Mouse (Mus musculus): Measurements from ENCODE around the gene Vmn2r88. TPM values are rescaled to one million over a fixed set of nuclear protein-coding genes. Genes with fewer than 3 reads are reported as not detected.
"Not testable (repeated sequence)": the region's sequence is repeated elsewhere in the genome, so short reads cannot be mapped to it uniquely, and the experiment has no call there.

Gene Vmn2r88
- total RNA-seq, 1 experiment, result not detected

- in situ Hi-C loops (cut with MboI; ENCODE audit: low sequenced_read_pairs in 2 of 2, unreplicated experiment in 2 of 2), result no loop called here
- peak; percentile 6 for DNase-seq (ENCODE audit: low read depth, low spot score)
- TF ChIP-seq MAFK (IDR thresholded peaks at IDR 0.05; ENCODE audit: insufficient read depth, low read depth, low read length) (no peak), CHD2 (IDR thresholded peaks at IDR 0.05; ENCODE audit: low read depth, low read length) (no peak), HCFC1 (IDR thresholded peaks at IDR 0.05; ENCODE audit: borderline replicate concordance, insufficient read depth, low read length) (no peak), ZC3H11A (IDR thresholded peaks at IDR 0.05; ENCODE audit: borderline replicate concordance, low read depth, low read length) (no peak), ZNF384 (IDR thresholded peaks at IDR 0.05; ENCODE audit: low read depth, low read length) (no peak)
- no peaks in the 10 kb centered on the region for H3K9me3 ChIP-seq (ENCODE audit: control insufficient read depth, insufficient read depth, low read depth, low read length)
- no peak overlapping the region for H3K4me3 ChIP-seq (ENCODE audit: insufficient read depth in 1 of 2, low read depth in 1 of 2, low read length in 2 of 2, poor library complexity in 1 of 2, severe bottlenecking in 1 of 2)
- H3K27ac ChIP-seq (ENCODE audit: insufficient read depth, low read depth, low read length, poor library complexity, severe bottlenecking), result no peak overlapping the region
- H3K4me1 ChIP-seq (ENCODE audit: control insufficient read depth in 2 of 2, insufficient read depth in 2 of 2, low read length in 2 of 2, poor library complexity in 1 of 2), result no peaks in the 10 kb centered on the region
- no peaks in the 10 kb centered on the region for H3K36me3 ChIP-seq (ENCODE audit: control insufficient read depth, insufficient read depth, low read length, poor library complexity, severe bottlenecking)
- no peak overlapping the region for H3K9ac ChIP-seq (ENCODE audit: insufficient read depth, low read depth, low read length, poor library complexity, severe bottlenecking)
Measured at GRCm38 (mm10) chr14:51387768-51388167, 22.9 kb upstream of the Vmn2r88 start.

DNA sequence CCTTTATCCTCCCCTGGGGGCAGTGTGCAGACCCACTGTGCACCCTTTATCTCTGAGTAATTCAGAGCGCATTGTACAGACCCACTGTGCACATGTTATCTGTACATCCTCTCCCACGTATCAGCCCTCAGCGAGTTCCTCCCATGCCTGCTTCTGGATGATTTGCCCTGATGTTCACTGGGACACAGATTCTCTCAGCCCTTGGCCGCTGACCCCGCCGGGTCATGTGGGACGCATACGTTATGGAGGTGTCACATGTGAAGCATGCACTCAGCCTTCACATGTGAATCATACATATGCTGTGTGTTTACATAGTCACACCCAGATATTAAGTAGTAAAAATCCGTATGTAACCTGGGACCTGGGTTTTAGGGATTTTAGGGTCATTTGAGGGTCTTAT is 22.4 kb upstream of the Vmn2r88 start:
- peak; percentile 17 for DNase-seq (ENCODE audit: low read depth, low spot score)
- Histone ChIP-seq H3K27ac (ENCODE audit: insufficient read depth, low read depth, low read length, poor library complexity, severe bottlenecking) (no peak overlapping the region), H3K9me3 (ENCODE audit: control insufficient read depth, insufficient read depth, low read depth, low read length) (no peaks in the 10 kb centered on the region), H3K4me1 (ENCODE audit: control insufficient read depth in 2 of 2, insufficient read depth in 2 of 2, low read length in 2 of 2, poor library complexity in 1 of 2) (no peaks in the 10 kb centered on the region), H3K9ac (ENCODE audit: insufficient read depth, low read depth, low read length, poor library complexity, severe bottlenecking) (no peak overlapping the region), H3K4me3 (ENCODE audit: insufficient read depth in 1 of 2, low read depth in 1 of 2, low read length in 2 of 2, poor library complexity in 1 of 2, severe bottlenecking in 1 of 2) (no peak overlapping the region), H3K36me3 (ENCODE audit: control insufficient read depth, insufficient read depth, low read length, poor library complexity, severe bottlenecking) (no peaks in the 10 kb centered on the region)
- TF ChIP-seq CHD2 (IDR thresholded peaks at IDR 0.05; ENCODE audit: low read depth, low read length), result no peak
- no peak for TF ChIP-seq ZC3H11A (IDR thresholded peaks at IDR 0.05; ENCODE audit: borderline replicate concordance, low read depth, low read length)
- TF ChIP-seq ZNF384 (IDR thresholded peaks at IDR 0.05; ENCODE audit: low read depth, low read length), result no peak
- TF ChIP-seq HCFC1 (IDR thresholded peaks at IDR 0.05; ENCODE audit: borderline replicate concordance, insufficient read depth, low read length), result no peak
- no peak for TF ChIP-seq MAFK (IDR thresholded peaks at IDR 0.05; ENCODE audit: insufficient read depth, low read depth, low read length)
- in situ Hi-C loops (cut with MboI; ENCODE audit: low sequenced_read_pairs in 2 of 2, unreplicated experiment in 2 of 2), result no loop called here

GRCm38 (mm10) chr14:51423885-51424284 is 13.3 kb downstream of the Vmn2r88 start:
- no peaks in the 10 kb centered on the region for H3K4me1 ChIP-seq (ENCODE audit: control insufficient read depth in 2 of 2, insufficient read depth in 2 of 2, low read length in 2 of 2, poor library complexity in 1 of 2)
- TF ChIP-seq ZC3H11A (IDR thresholded peaks at IDR 0.05; ENCODE audit: borderline replicate concordance, low read depth, low read length) (no peak), ZNF384 (IDR thresholded peaks at IDR 0.05; ENCODE audit: low read depth, low read length) (no peak), CHD2 (IDR thresholded peaks at IDR 0.05; ENCODE audit: low read depth, low read length) (no peak), MAFK (IDR thresholded peaks at IDR 0.05; ENCODE audit: insufficient read depth, low read depth, low read length) (no peak), HCFC1 (IDR thresholded peaks at IDR 0.05; ENCODE audit: borderline replicate concordance, insufficient read depth, low read length) (no peak)
- H3K9ac ChIP-seq (ENCODE audit: insufficient read depth, low read depth, low read length, poor library complexity, severe bottlenecking), result no peak overlapping the region
- no peak overlapping the region for H3K4me3 ChIP-seq (ENCODE audit: insufficient read depth in 1 of 2, low read depth in 1 of 2, low read length in 2 of 2, poor library complexity in 1 of 2, severe bottlenecking in 1 of 2)
- no peak overlapping the region for H3K27ac ChIP-seq (ENCODE audit: insufficient read depth, low read depth, low read length, poor library complexity, severe bottlenecking)
- no peaks in the 10 kb centered on the region for H3K36me3 ChIP-seq (ENCODE audit: control insufficient read depth, insufficient read depth, low read length, poor library complexity, severe bottlenecking)
- in situ Hi-C loops (cut with MboI; ENCODE audit: low sequenced_read_pairs in 2 of 2, unreplicated experiment in 2 of 2), result no loop called here
- DNase-seq (ENCODE audit: low read depth, low spot score), result no peak
- H3K9me3 ChIP-seq (ENCODE audit: control insufficient read depth, insufficient read depth, low read depth, low read length), result no peaks in the 10 kb centered on the region

GRCm38 (mm10) chr14:51430138-51430537 is 19.5 kb downstream of the Vmn2r88 start:
- H3K27ac ChIP-seq (ENCODE audit: insufficient read depth, low read depth, low read length, poor library complexity, severe bottlenecking); DNase-seq (ENCODE audit: low read depth, low spot score); H3K9me3 ChIP-seq (ENCODE audit: control insufficient read depth, insufficient read depth, low read depth, low read length); H3K4me1 ChIP-seq (ENCODE audit: control insufficient read depth in 2 of 2, insufficient read depth in 2 of 2, low read length in 2 of 2, poor library complexity in 1 of 2); H3K36me3 ChIP-seq (ENCODE audit: control insufficient read depth, insufficient read depth, low read length, poor library complexity, severe bottlenecking); H3K9ac ChIP-seq (ENCODE audit: insufficient read depth, low read depth, low read length, poor library complexity, severe bottlenecking); H3K4me3 ChIP-seq (ENCODE audit: insufficient read depth in 1 of 2, low read depth in 1 of 2, low read length in 2 of 2, poor library complexity in 1 of 2, severe bottlenecking in 1 of 2); in situ Hi-C loops (cut with MboI; ENCODE audit: low sequenced_read_pairs in 2 of 2, unreplicated experiment in 2 of 2): not testable (repeated sequence)

DNA sequence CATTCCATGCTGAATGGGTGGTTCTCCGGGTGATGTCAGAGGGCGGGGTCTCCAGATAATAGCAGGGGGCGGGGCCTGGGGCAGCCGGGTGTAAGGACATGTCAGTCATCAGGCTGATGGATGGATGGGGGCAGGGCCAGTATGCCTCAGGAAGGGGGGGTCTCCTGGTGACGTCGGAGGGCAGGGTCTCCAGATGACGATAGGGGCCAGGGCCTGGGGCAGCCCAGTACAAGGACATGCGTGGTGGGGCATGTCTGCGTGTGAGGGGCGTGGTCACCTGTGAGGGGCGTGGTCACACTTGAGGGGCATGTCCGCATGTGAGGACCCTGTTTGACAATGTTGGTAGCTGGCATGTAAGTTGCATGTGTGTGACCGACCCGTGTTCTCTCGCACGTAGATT is 23.9 kb downstream of the Vmn2r88 start:
- Histone ChIP-seq H3K4me1 (ENCODE audit: control insufficient read depth in 2 of 2, insufficient read depth in 2 of 2, low read length in 2 of 2, poor library complexity in 1 of 2) (no peaks in the 10 kb centered on the region), H3K36me3 (ENCODE audit: control insufficient read depth, insufficient read depth, low read length, poor library complexity, severe bottlenecking) (no peaks in the 10 kb centered on the region), H3K9ac (ENCODE audit: insufficient read depth, low read depth, low read length, poor library complexity, severe bottlenecking) (no peak overlapping the region; the same call in 1 of the 2 replicates), H3K4me3 (ENCODE audit: insufficient read depth in 1 of 2, low read depth in 1 of 2, low read length in 2 of 2, poor library complexity in 1 of 2, severe bottlenecking in 1 of 2) (peak overlapping the region; percentile 55 to 98), H3K9me3 (ENCODE audit: control insufficient read depth, insufficient read depth, low read depth, low read length) (no peaks in the 10 kb centered on the region), H3K27ac (ENCODE audit: insufficient read depth, low read depth, low read length, poor library complexity, severe bottlenecking) (no peak overlapping the region)
- DNase-seq (ENCODE audit: low read depth, low spot score), result no peak
- TF ChIP-seq CHD2 (IDR thresholded peaks at IDR 0.05; ENCODE audit: low read depth, low read length) (no peak), ZC3H11A (IDR thresholded peaks at IDR 0.05; ENCODE audit: borderline replicate concordance, low read depth, low read length) (no peak), MAFK (IDR thresholded peaks at IDR 0.05; ENCODE audit: insufficient read depth, low read depth, low read length) (no peak), ZNF384 (IDR thresholded peaks at IDR 0.05; ENCODE audit: low read depth, low read length) (no peak), HCFC1 (IDR thresholded peaks at IDR 0.05; ENCODE audit: borderline replicate concordance, insufficient read depth, low read length) (no peak)
- in situ Hi-C loops (cut with MboI; ENCODE audit: low sequenced_read_pairs in 2 of 2, unreplicated experiment in 2 of 2), result no loop called here
